Mouse (Mus musculus): Measurements from ENCODE around the gene Triobp.

Gene Triobp

DNA sequence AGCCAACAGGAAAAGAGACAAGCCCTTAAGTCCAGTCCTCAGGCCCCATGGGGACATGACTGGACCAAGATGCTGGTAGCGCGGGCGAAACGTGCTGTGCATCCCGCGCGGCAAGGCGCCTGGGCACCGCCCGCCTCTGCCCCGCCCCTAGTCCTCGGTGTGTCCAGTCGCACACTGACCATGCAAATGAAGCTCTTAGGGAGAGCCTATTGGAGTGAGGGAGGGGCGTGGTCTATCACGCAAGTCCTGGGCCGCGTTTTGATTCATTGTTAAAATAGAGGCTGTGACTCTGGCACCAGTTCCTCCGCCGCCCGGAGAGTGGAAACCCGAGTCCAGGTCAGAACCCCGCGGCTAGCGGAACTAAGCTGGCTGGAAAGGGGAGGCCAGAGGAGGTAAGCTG lies at the start of gene Triobp:
Gene Triobp, plus strand, starts transcription at position 68 of the 400 bp plus-strand sequence.
- peak; percentile 99 for DNase-seq

DNA sequence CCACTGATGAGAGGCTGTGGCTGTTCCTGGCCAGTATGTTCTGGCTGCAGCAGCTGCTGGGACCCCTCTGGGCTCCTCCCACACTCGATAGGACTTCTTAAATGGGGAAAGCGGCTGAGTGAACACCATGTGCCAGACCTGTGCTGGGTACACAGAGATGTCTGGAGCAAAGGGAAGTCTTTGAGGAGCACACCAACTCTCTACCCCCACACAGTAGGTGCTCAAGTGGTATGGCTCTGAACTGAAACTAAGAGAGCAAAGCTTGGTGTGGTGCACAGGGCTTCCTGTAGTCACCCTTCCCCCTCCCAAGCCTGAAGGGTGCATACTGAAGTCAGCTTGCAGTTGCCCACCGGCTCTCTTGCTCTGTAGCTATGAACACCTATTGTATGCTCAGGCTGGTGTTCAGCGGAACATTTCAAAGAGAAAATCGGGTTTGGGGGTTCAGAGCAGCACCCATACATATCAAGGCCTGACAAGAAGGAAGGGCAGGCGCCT lies 49.0 kb upstream of the Triobp start:
- no peak for DNase-seq

DNA sequence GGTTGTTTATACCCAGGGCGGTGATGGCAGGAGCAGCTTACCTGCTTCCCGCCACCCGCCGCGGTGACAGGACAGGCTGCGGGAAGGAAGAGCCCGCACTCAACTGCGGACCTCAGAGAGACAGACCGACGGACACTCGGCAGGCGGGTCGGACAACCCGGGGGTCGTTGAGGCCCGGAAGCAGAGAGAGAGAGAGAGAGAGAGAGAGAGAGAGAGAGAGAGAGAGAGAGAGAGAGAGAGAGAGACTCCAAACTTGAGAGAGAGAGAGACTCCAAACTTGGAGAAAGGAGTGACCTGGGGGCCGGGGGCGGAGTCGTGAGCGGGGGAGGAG lies 48.1 kb upstream of the Triobp start, which contains the start of gene Gm49510:
Gene Gm49510, plus strand, starts transcription at position 259 of the 331 bp plus-strand sequence.
- DNase-seq = no peak

DNA sequence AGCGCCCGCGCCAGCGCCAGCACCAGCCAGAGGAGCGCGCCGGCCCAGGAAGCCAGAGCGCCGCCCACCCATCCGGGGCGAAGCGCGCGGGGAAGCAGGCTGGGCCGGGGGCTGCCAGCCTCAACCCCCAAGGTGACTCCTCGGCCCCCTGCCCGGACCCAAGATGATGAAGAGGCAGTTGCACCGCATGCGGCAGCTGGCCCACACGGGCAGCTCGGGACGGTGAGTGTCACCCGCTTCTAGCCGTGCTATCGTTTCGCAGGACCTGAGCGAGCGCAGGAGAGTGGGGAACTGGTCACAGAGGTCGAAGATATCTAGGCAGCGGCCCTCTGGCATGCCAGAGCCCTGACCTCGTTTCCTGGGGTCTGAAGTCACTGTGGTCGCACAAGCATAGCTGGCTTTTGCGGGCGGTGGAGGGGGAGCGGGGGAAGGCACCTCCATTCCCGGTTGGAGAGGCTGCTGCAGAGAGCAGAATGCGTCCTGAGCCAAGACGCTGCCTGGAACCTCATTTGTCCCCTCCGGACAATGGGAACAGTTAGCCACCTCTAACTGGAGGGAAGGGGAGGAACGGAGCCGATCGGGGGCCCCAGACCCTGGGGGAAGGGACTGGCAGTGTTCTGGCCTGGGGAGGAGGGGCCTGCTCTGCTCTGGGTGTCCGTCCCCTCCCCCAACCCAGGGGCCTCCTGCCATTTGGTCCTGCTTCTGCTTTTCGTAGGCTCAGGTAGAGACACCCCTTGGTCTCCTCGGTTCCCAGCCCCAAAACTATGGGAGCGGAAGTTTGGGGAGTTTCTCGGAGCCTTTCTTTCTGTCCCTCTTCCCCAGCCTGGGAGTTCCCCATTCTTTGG lies 47.6 kb upstream of the Triobp start, which contains the start of gene Sh3bp1:
Gene Sh3bp1, plus strand, starts transcription at position 29 of the 845 bp plus-strand sequence.
- DNase-seq = peak; percentile 86

DNA sequence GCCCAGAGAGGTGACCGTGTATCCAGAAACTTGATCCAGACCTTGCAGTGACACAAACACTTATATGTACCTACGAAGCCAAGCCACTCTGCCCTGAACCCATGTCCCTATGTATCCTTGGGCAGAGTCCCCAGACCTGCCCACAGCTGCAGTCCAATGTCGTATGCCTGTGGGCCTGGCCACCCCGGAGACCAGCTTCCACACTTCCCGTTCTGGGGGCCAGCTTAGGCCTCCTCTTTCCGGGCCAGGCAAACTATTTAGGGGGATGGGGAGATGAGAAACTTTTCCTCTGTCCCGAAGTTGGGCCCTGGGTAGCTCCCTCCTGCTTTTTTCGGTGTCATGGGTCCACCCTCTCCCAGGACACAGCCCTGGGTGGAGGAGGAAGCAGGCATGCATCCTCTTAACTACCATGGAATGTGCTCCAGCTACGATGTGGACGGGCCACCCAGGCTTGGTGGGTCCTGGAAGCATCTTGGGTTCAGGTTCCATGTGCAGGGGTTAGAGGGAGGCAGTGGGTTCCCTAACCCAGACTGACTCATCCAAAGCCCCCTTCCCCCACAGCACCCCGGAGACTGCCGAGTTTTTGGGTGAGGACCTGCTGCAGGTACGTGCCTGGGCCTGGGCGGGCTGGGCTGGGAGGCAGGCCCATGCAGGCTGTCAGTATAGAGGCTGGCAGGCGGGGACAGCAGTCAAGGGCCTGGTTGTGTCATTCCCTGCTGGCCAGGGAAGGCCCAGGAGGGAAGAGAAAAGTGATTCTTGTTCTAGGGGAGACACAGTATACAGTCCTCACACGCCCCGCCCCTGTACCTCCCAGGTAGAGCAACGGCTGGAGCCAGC lies 46.7 kb upstream of the Triobp start:
- DNase-seq = no peak

DNA sequence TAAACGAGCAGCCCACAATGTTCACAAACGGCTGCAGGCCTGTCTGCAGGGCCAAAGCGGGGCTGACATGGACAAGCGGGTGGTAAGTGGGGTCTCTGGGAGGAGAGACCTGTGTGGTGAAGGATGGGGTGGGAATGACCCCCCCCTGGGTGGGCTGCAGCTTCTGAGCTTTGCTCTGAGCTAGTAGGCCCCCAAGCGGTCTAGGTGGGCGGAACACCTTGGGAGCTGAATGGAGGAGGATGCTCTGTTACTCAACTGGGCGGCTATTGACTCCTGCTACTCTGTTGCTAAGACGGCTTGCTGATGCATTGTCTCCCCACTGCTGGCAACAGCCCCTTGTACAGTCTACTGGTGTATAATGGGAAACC lies 46.1 kb upstream of the Triobp start:
- no peak for DNase-seq

DNA sequence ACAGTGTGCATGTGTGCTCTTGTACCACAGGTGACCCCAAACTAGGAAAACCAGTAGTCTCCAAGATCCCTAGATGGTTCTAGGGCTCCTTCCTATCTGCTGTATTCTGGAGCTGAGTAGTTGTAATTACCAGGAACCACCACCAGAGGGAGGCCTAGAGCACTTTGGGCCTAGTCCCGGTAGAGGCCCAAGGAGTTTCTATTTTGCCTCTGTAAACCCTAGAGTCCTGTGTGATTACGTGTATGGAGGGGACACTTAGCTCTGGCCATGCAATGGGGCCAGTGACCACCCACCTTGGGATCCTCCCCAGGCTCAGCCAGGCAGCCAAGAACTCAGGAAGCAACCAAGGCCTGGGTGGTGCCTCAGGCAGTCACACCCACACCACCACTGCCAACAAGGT lies 44.3 kb upstream of the Triobp start:
- peak; percentile 78 for DNase-seq

DNA sequence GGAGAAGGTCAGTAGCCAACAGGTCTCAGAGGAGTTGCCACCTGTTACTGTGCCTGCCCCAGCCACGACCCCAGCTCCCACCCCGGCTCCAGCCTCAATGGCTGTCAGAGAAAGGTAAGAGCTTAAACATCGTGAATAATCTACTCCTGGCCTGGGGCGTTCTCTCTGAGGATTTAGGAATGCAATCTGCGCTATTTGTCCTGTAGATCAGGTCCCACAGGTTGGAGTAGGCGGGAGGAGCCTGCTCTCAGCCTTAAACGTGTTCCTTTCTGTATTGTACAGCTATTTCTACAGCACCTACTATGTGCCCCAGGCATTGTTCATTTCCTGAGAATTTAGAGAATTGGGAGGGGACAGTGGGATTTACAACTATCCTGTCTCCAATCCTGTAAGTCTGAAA lies 39.1 kb upstream of the Triobp start:
- DNase-seq = no peak

DNA sequence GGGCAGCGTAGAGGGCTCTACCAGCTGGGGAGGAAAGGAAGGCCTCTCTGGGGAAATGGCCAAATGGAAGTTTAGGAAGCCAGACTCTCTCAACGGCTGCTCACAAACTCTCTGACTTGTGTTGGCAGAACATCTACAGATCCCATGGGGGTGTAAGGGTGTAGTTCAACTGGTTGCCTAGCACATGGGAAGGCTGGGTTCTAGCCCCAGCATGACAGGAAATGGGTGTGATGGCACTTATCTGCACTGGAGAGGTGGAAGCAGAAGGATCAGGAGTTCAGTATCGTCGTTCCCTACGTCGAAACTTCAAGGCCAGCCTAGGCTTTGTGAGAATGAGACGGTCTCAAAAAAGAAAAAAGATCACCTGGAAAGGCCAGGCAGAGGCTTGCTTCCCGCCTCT lies 38.5 kb upstream of the Triobp start:
- DNase-seq = no peak

DNA sequence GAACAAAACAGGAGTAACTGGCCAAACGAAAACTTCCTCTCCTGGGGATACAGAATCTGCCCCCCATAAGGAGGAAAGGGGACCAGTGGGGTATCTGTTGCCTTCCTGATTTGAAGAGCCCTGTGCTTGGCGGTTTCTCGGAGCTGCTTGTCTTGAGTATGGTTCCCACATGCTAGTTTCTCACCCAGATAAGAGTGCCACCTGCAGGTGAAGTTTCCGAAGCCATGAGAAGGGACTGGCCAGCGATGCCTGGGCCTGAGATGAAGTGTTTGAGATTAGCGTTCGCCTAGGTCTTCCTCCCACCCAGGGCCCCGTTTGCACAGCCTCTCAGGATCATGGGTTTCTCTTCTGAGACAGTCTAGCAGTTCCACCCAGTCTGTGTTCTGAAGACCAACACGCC lies 35.5 kb upstream of the Triobp start:
- DNase-seq = peak; percentile 68

DNA sequence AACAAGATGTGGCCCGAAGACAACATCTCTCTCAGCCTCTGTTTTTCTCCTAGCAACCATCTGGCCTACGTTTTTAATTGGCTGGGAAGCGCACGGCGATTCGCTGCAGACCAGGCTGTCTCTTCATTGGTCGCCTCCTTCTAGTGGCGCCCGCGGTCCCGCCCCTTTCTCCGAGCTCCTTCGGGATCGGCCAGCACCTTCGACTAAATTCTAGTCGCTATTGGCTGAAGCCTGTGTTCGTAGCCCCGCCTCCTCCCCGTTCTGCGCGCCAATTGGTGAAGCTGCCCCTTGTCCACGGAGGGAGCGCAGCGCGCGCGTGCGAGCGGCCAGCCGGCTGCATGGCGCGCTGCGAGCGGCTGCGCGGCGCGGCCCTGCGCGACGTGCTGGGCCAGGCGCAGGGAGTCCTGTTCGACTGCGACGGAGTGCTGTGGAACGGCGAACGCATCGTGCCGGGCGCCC lies 33.9 kb upstream of the Triobp start, which contains the start of gene Pdxp:
Gene Pdxp, plus strand, starts transcription at position 288 of the 459 bp plus-strand sequence.
- DNase-seq = peak; percentile 99

DNA sequence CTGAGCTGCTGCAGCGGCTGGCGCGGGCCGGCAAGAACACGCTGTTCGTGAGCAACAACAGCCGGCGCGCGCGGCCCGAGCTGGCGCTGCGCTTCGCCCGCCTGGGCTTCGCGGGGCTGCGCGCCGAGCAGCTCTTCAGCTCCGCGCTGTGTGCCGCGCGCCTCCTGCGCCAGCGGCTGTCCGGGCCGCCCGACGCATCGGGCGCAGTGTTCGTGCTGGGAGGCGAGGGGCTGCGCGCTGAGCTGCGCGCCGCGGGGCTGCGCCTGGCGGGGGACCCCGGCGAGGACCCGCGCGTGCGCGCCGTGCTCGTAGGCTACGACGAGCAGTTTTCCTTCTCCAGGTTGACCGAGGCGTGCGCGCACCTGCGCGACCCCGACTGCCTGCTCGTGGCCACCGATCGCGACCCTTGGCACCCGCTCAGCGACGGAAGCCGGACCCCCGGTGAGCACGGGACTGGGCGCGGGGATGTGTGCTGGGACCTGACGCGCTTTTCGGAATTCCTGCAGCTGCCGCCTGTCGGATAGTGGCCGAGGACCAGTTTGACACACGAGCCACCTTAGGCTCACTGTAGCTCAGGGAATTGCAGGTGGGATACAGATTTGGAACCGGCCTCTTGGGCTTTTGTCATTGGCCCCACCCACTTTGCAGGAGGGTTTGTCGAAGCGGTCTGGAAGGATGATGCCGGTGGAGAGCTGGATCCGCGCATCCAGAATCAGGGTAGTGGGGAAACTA lies 33.3 kb upstream of the Triobp start:
- peak; percentile 84 for DNase-seq

DNA sequence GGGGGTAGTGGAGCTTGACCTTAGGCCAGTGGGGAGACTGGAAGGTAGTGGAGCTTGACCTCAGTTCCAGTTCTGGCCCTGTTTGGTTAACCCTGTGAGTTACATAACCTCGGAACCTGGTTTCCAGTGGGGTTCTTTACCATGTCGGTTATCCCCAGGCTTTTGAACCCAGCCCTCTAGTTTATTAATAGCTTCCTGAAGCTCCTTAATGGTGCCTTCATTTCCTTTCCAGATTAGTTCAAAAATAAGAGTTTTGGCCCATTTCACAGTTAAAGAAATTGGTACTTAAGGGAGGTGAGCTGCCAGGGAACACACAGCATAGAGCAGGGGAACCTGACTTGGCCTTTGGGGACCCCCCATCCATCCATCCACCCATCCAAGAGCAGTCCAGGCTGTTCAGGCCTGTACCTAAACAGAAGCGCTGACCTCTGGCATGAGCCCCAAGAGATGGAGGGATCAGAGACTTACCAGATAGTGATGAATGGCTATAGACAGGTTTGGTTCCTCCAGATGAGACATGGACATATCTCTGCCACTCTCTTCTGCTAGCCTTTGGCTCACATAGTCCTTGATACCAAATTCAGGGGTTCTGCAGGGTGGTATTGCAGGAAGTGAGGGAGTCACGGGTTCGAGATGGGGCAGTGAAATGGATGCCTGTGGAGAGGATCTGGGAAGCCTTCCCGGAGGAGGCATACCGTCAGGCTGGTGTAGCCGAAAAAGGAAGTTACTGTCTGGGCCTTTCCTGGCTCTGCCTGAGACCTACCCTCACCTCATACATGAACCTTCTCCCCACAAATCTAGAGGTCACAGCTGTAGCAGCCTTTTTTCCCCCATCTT lies 32.5 kb upstream of the Triobp start:
- DNase-seq = no peak

DNA sequence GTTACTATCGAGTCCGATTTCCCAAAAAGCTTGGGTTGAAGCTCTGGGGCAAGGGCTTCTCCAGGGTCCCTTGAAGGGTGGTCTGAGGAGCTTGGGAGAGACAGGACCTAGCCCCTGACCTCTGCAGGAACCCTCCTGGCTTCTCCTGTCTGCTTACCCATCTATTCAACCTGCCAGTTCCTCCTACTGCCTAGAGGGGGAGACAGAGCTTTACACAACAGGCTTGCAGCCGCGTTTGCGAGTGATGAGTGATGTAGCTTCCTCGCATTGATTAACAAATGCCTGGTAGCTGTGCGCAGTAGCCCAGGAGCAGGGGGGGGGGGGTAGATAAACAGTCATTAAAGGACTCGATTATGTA lies 31.9 kb upstream of the Triobp start:
- peak; percentile 91 for DNase-seq

DNA sequence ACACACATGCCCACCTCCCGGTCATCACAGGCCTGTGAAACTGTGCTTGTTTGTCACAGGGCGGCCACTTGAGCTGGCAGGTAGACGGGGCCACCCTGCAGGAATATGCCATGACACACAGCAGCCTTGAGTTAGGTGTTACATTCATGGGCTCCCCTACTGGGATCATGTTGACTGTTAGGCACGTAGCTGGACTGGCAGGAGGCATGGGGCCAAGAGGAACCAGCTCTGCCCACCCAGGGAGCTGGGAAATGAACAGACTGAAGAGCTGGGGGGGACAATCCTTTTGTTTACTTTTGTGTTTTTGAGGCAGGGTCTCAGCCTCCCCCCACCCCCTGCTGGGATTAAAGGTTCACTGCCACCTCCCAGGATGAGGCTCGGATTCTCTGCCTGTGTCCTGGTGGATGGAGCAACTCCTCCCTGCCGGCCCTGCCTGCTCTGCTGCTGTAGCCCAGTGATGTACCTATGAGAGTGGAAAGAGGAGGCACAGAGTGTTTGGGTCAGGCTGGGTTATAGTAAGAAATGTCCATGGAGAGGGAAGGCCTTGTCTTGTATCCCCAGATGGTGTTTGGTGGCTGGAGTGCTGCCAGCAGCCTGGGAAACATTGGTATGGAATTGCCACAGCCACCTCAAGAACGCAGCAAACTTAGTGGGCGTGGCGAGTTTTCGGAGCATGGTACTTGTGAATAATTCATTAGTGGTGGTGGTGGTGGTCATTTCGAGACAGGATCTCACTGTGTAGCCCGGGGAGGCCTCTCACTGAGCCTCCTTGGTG lies 31.3 kb upstream of the Triobp start:
- DNase-seq = no peak

DNA sequence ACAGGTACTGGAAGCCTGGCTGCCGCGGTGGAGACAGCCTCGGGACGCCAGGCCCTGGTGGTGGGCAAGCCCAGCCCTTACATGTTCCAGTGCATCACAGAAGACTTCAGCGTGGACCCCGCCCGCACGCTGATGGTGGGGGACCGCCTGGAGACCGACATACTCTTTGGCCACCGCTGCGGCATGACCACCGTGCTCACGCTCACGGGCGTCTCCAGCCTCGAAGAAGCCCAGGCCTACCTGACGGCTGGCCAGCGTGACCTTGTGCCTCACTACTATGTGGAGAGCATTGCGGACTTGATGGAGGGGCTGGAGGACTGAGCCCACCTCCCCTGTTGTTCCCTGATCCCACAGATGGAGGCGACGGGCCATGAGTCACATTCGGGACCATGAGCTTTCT lies 29.4 kb upstream of the Triobp start:
- no peak for DNase-seq

DNA sequence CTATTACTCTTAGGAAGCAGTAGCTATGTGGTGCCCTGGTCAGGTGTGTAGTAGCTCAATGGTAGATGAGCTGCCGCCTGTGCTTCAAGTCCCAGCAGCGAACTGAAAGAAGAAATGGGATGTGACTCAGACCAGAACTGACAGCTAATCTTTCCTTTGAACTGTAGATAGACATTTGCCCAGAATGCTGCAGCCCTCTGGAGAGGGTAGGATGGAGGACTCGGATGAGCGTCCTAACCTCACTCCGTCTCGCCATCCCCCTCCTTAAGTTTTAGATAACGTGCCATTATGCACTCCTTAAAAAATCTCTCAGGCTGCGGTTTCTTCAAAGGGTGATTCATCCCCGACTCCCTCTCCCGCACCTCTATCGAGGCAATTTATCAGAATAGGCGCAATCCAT lies 27.6 kb upstream of the Triobp start:
- DNase-seq = no peak

DNA sequence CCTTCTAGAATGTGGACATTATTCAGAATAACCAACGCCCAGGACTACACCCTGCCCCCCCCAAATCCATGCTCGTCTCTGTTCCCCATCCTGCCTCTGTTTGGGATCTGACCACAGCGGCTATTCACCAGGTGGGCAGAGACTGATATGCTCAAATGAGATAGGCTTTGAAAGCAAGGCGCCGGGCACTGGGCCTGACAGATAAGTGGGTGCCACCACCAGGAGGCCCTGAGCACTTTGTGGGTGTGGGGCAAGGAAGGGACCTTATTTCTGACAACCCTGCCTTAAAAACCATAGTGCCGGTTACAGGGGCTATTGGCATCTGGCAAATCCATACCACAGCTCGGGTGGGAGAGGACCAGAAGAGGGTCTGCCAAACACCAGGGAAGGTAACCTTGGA lies 24.8 kb upstream of the Triobp start:
- DNase-seq = no peak

DNA sequence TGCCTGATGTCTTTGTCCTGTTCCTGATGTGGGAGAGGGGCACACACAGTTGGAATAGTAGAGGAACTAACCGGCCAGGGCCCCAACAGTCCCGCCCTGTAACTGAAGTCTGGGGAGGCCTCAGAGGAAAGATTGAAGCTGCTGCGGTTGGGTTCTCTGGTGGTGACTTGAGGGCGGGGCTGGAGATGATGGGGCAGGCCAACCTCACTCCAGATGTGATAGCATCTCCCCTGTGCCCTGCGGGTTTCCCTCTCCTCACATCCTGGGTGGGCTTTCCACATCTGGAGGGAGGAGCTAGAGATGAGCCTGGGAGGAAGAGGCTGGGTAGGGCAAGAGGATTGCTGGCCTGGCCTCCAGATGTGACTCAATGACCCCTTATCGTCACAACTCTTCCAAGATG lies 23.9 kb upstream of the Triobp start:
- DNase-seq = peak; percentile 38

DNA sequence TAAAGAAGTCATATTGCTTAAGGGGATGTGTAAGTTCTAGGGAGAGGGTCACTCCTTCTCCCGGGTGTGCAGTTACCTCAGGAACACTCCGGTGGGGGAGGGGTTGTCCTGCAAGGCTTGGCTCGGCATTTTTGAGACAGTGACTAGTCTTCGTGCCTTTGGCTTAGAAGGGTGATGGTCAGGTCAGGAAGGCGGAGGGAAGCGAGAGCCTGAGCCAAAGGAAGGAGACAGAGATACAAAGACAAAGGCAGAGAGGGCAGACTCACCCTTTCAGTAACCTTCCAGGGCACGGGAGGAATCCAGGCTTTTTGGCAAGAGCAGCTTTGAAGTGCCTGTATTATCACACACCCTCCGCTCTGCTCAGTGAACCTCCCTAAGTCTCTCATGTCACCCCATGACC lies 22.4 kb upstream of the Triobp start:
- peak; percentile 31 for DNase-seq
